Mouse (Mus musculus): ENCODE measurements at regions not wholly inside any gene's neighbourhood (a gene's known extent, or its start where the extent isn't known, plus 50 kb on each side); places are given as distances from the start of the nearest gene placed in this dataset.
"Not testable (repeated sequence)": the region's sequence is repeated elsewhere in the genome, so short reads cannot be mapped to it uniquely, and the experiment has no call there.

- ATAC-seq (ENCODE audit: low FRiP score); H3K27me3 ChIP-seq; H3K4me1 ChIP-seq; H3K9ac ChIP-seq; H3K36me3 ChIP-seq; H3K4me2 ChIP-seq (replicated peaks); H3K4me3 ChIP-seq; H3K27ac ChIP-seq: not testable (repeated sequence)
- WGBS = 81% methylated on average over 6 of the region's 6 CpGs
- H3K9me3 ChIP-seq (replicated peaks) = peaks cover 54% of the 10 kb centered on the region
Measured at GRCm38 (mm10) chr13:68372631-68373030, 209.3 kb downstream of the Mtrr start.

Measured in hindbrain, embryonic 12.5 days (tissue).